Mouse (Mus musculus) intestine, embryonic 14.5 days (tissue): ENCODE data around the gene Olfr212. TPM values are rescaled to one million over a fixed set of nuclear protein-coding genes. Genes with fewer than 3 reads are reported as not detected.
"Not testable (repeated sequence)": the region's sequence is repeated elsewhere in the genome, so short reads cannot be mapped to it uniquely, and the experiment has no call there.

Source experiments
- ATAC-seq: fragments of 200-750 bp; cut with Nextera tagmentation; replicated peaks from 2 replicates; pipeline ENCODE4 v1.8.0; 2017; ENCODE audit warnings: low read depth, moderate number of reproducible peaks, moderate TSS enrichment, moderate library complexity; ENCODE audit not compliant: low FRiP score, low TSS enrichment
- DNase-seq: peaks from one replicate; pipeline ENCODE4 v3.0.0-alpha.2; 2018; ENCODE audit warnings: low spot score
- H3K27ac ChIP-seq: fragments of 300-500 bp; sonication (generic); 2 replicates; pipeline ENCODE4 v1.5.1; 2014; ENCODE audit warnings: low read depth, mild to moderate bottlenecking, control low read depth
- H3K27me3 ChIP-seq: fragments of 300-500 bp; sonication (generic); replicated peaks from 2 replicates; pipeline ENCODE4 v1.6.1; 2014; ENCODE audit warnings: low read length, control low read depth; ENCODE audit not compliant: control insufficient read depth, insufficient read depth
- H3K36me3 ChIP-seq: fragments of 300-500 bp; sonication (generic); 2 replicates; pipeline ENCODE4 v1.6.1; 2014; ENCODE audit warnings: low read length, control low read depth; ENCODE audit not compliant: control insufficient read depth, insufficient read depth
- H3K4me1 ChIP-seq: fragments of 300-500 bp; sonication (generic); replicated peaks from 2 replicates; pipeline ENCODE4 v1.6.1; 2014; ENCODE audit warnings: low read length, control low read depth, mixed read lengths; ENCODE audit not compliant: control insufficient read depth, insufficient read depth
- H3K4me2 ChIP-seq: fragments of 300-500 bp; sonication (generic); 2 replicates; pipeline ENCODE4 v1.6.1; 2014; ENCODE audit warnings: low read length
- H3K4me3 ChIP-seq: fragments of 300-500 bp; sonication (generic); 2 replicates; pipeline ENCODE4 v1.5.1; 2014; ENCODE audit warnings: low read depth, low read length, control low read depth, mixed read lengths
- H3K9ac ChIP-seq: fragments of 300-500 bp; sonication (generic); 2 replicates; pipeline ENCODE4 v1.6.1; 2014; ENCODE audit warnings: mild to moderate bottlenecking, low read length
- H3K9me3 ChIP-seq: fragments of 300-500 bp; sonication (generic); 2 replicates; pipeline ENCODE4 v1.6.1; 2016; ENCODE audit warnings: low read length, control low read depth; ENCODE audit not compliant: control insufficient read depth
- WGBS: fragments of 180-500 bp; shearing (Covaris S2); extraction: QIAGEN DNeasy Blood & Tissue Kit; methylation state at CpG from one replicate; pipeline ENCODE4 v1.1.7; 2014; 5-methylcytosine and 5-hydroxymethylcytosine counted together
- polyA plus RNA-seq: library from polyadenylated mRNA; unstranded; fragments of >200 nt; fragmentation: Nextera tagmentation; extraction: Ambion mirVana; gene quantifications from 2 replicates; pipeline ENCODE4 v1.2.1, GENCODE M21; 2014

Gene Olfr212
- polyA plus RNA-seq = not detected in 2 replicates

DNA sequence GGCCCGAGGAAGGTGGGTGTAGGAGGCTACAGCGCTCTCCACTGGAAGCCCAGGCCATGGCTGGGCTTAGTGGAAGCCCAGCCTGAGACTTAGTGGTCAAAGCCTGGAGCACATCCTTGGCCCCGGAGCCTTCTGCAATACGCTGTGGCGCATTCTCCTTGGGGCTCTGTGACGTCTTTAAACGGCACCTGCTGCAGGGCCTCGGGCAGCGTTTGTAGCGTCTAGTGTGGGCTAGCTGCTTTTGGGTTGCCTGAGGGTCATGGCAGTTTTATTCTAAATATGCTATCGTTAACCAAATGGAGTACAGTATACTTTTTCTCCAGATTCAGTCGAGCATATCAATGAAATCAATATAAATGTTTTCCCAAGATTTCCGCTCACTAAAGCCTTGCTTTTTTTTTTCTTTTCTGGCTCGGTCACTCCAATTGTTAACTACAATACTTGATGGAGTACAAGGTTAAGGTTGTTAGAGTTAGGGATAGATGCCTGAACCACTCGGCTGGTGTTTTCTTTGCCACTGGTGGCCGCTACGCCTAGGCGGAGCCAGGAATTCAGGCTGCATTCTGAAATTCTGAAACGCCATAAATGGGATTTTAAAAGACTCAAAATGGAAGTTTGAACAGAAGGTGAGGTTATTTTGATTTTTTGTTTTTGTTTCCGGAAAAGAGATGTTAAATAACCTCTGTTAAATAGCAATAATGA, at the start of gene Olfr212:
Gene Olfr212 (plus strand): TSS at position 215 of the 702 bp plus-strand sequence.
- WGBS = 92% methylated on average over 19 of the region's 20 CpGs
- DNase-seq = not testable (repeated sequence)

DNA sequence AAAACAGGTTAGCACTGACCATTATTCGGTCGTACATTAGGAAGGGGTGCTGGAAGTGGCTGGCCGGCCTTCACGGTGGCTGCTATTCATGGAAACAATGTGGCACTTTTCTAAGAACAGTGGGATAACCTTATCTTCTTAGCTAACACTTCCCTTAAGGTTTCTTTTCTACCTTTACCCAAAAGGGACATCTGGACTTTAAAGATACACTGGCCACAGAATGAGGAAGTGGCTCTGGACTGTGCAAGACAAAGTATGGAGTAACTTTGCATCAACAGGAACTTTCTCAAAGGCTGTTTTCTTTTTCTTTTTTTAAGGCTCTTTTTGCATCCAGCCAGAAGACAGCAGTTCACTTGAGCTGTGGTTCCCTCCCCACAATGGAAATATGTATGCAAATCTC, 47.6 kb upstream of the Olfr212 start:
- Histone ChIP-seq H3K4me2 (no peak overlapping the region), H3K4me3 (no peak overlapping the region), H3K27me3 (peaks cover 28% of the 10 kb centered on the region), H3K27ac (no peak overlapping the region), H3K9me3 (no peaks in the 10 kb centered on the region), H3K9ac (no peak overlapping the region), H3K36me3 (no peaks in the 10 kb centered on the region), H3K4me1 (0 out of 2 replicates have a peak, but pooled peaks cover 5% of the 10 kb centered on the region)
- ATAC-seq (no peak), DNase-seq (no peak)
- 88% methylated on average over 4 of the region's 4 CpGs for WGBS

More for the DNA sequence above, at the start of gene Olfr212:
- H3K9me3 ChIP-seq, ATAC-seq, H3K4me1 ChIP-seq, H3K27me3 ChIP-seq, H3K36me3 ChIP-seq, H3K4me2 ChIP-seq, H3K9ac ChIP-seq, H3K27ac ChIP-seq, H3K4me3 ChIP-seq: not testable (repeated sequence)

DNA sequence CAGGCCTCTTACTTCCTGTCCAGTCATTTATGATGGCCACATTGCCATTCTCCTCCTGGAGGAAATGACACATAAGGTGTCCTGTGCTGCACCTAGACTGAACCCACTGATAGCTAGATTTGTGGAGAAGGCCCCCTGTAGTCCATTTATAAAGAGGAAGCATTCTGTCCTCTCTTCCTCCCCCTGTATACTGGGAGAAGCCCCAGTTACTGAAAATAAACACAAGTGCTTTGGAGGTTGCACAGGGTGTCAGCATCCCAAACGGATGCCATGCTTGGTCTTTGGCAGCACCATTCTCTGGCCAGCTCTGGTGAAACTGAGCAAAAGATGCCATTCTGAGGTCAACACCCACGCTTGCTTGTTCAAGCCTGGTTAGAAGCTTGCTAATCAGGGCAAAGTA, 47.1 kb upstream of the Olfr212 start:
- H3K4me2 ChIP-seq = no peak overlapping the region
- ATAC-seq (no peak), DNase-seq (no peak)
- H3K27me3 ChIP-seq = peaks cover 28% of the 10 kb centered on the region
- 0 out of 2 replicates have a peak, but pooled peaks cover 5% of the 10 kb centered on the region for H3K4me1 ChIP-seq
- H3K9ac ChIP-seq = no peak overlapping the region
- no peaks in the 10 kb centered on the region for H3K9me3 ChIP-seq
- 64% methylated on average over 2 of the region's 2 CpGs for WGBS
- no peak overlapping the region for H3K4me3 ChIP-seq
- H3K36me3 ChIP-seq = no peaks in the 10 kb centered on the region
- H3K27ac ChIP-seq = no peak overlapping the region

DNA sequence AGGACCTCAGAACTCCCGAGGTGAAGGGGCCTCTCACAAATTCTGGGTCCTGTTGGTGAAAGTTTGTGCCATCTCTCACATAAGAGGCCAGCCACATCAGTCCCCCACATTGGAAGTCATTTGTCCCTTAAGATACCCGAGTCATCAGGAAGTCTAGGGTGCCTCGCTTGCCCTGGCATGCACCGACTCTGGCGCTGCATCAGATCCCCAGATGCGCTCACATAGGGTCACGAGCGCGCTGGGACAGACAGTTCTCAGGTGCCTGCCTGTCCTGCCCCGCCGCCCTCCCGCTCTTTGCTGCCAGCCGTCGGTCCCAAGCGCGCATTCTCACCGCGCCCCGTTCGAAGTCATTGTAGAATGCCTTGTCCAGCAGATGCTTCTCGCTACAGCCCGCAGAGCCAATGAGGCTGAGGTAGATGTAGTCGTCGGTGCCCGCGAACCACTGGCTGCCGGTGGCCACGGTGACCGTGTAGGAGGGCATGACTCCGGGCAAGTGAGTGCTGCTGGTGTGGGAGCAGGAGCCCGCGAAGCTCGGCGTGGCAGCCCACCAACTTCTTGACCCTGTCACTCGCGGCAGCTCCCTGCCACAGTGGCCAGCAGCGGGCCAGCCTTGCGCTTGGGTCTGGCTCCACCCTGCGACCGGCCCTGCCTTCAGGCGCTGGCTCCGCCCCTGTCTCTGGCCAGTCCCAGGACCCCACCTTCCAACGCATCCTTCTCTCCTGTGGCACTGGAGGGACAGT, 45.6 kb upstream of the Olfr212 start, which contains the start of gene Alox5:
Gene Alox5 (minus strand): TSS at position 635 of the 740 bp plus-strand sequence.
- peak within 1 kb of the TSS; percentile 34 for H3K4me3 ChIP-seq

DNA sequence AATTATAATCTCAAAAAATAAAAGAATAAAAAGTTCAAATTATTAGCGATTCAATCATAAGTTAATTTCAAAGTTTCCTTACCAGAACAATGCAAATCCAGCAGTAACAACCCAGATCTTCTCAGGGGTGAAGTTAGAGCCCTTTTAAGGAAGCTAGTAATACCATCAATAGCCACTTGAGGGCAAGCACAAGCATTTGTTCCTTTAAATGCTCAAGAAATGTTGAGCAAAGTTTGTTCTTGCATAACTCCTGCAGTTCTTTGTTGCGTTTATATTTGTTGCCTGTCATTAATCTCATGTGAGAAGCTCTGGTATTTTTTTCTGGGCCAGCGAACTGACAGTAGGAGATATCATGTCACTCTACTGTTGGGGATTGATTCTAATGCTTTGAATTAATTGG, 38.2 kb upstream of the Olfr212 start:
- H3K9ac ChIP-seq = no peak overlapping the region
- no peak overlapping the region for H3K4me2 ChIP-seq
- H3K27ac ChIP-seq = no peak overlapping the region
- no peaks in the 10 kb centered on the region for H3K27me3 ChIP-seq
- ATAC-seq = no peak
- no peaks in the 10 kb centered on the region for H3K36me3 ChIP-seq
- no peaks in the 10 kb centered on the region for H3K4me1 ChIP-seq
- no peak overlapping the region for H3K4me3 ChIP-seq
- DNase-seq = no peak
- WGBS = 30% methylated on average over 3 of the region's 3 CpGs
- H3K9me3 ChIP-seq = no peaks in the 10 kb centered on the region

More for the DNA sequence above, 45.6 kb upstream of the Olfr212 start, which contains the start of gene Alox5:
- no peak within 1 kb of the TSS for H3K27ac ChIP-seq
- no peak within 1 kb of the TSS for H3K9ac ChIP-seq
- ATAC-seq (peak; percentile 47; the same call in 1 of the 2 replicates), DNase-seq (peak; percentile 53)
- H3K27me3 ChIP-seq = peaks cover 28% of the 10 kb centered on the region
- H3K36me3 ChIP-seq = no peaks in the 10 kb centered on the region
- H3K9me3 ChIP-seq = no peaks in the 10 kb centered on the region
- 0 out of 2 replicates have a peak, but pooled peaks cover 5% of the 10 kb centered on the region for H3K4me1 ChIP-seq
- 3% methylated on average over 43 of the region's 43 CpGs for WGBS
- H3K4me2 ChIP-seq = peak within 1 kb of the TSS; percentile 66

DNA sequence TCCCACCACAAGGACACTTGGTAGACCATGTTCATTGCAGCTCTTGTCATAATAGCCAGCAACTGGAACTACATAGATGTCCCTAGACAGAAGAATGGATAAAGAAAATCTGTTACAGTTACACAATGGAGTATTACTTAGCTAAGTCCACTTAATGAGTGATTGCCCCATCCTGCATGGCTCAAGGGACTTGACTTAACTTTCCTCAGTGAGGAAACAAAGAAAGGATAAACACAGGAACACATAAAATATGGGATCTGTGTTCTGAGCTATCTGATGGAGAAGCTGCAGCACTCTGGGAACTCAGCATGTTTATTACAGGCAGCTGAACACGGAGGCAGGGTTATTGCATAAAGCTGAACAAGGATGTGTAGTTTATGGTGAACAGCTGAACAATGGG, 21.2 kb upstream of the Olfr212 start:
- Histone ChIP-seq H3K4me2 (no peak overlapping the region), H3K4me3 (no peak overlapping the region), H3K9ac (no peak overlapping the region), H3K27ac (no peak overlapping the region), H3K36me3 (no peaks in the 10 kb centered on the region), H3K27me3 (no peaks in the 10 kb centered on the region), H3K9me3 (no peaks in the 10 kb centered on the region), H3K4me1 (no peaks in the 10 kb centered on the region)
- DNase-seq = no peak
- no peak for ATAC-seq
- 55% methylated on average over 1 of the region's 1 CpGs for WGBS

DNA sequence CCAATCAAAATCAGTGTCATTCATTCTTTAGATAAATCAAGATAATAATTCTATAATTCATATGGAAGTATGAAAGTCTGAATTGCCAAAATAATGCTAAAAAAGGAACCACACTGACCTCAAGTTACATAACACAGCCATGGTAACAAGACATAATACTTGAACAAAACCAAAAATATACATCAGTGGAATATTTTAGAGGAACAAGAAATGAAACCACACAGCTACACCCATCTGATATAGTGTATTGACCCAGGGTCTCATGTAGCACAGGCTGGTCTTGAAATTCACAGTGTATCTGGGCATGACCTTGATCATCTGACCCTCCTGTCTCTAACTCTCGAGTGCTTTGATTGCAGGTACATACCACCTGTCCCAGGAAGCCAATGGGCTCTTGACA, 19.5 kb upstream of the Olfr212 start:
- WGBS = 53% methylated on average over 1 of the region's 1 CpGs

DNA sequence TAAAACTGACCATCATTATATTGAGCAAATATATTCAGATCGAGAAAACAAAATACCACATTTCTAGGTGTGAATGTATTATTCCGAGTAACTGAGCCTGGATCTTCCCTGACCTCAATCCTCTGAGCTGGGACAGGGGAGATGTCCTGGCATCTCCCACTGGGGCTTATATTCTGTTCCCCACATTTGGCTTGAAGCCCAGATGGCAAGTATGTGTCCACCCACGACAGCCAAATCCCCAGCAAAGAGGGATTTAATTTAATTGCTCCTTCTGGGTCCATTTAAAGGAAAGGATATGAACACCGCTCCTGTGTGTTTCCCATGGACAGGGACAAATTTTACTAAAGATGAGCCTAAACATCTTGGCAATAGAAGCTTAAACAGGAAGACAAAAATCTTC, 17.5 kb upstream of the Olfr212 start, which contains the start of gene Olfr211:
Gene Olfr211 (plus strand): TSS at position 301 of the 400 bp plus-strand sequence.
- Histone ChIP-seq H3K9ac (no peak within 1 kb of the TSS), H3K27me3 (no peaks in the 10 kb centered on the region), H3K4me1 (no peaks in the 10 kb centered on the region), H3K4me3 (no peak within 1 kb of the TSS), H3K4me2 (no peak within 1 kb of the TSS), H3K36me3 (no peaks in the 10 kb centered on the region), H3K27ac (no peak within 1 kb of the TSS), H3K9me3 (no peaks in the 10 kb centered on the region)
- ATAC-seq (no peak), DNase-seq (no peak)
- 79% methylated on average over 4 of the region's 4 CpGs for WGBS

More for the DNA sequence above, 19.5 kb upstream of the Olfr212 start:
- H3K9me3 ChIP-seq = no peaks in the 10 kb centered on the region
- ATAC-seq (no peak), DNase-seq (no peak)
- no peaks in the 10 kb centered on the region for H3K36me3 ChIP-seq
- no peak overlapping the region for H3K4me2 ChIP-seq
- H3K4me3 ChIP-seq = no peak overlapping the region
- no peaks in the 10 kb centered on the region for H3K27me3 ChIP-seq
- no peaks in the 10 kb centered on the region for H3K4me1 ChIP-seq
- no peak overlapping the region for H3K27ac ChIP-seq
- no peak overlapping the region for H3K9ac ChIP-seq
